Mouse (Mus musculus): Measurements from ENCODE around the gene Rab37.

Rab37 gene

DNA sequence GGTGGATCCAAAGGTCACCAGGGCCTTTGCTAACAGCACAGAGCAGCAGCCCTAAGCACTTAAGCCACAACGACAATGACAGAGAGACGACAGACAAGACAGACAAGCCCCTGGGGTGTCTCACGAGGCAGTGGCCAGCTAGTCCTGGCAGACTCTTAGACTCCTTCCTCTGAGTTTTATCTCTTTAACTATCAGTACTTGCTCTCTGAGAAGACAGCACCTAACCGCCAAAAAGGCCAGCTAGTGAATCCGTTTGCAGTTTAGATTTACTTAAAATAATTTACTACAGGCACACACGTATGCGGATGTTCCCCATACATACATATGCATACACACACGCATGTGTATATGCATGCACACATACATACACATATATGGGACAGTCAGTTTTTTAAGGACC is 106.3 kb downstream of the Rab37 start:
- no peak for DNase-seq (ENCODE audit: low spot score in 2 of 2)

- DNase-seq (ENCODE audit: low spot score in 2 of 2): no peak
Measured at GRCm38 (mm10) chr11:115198932-115199384, 107.7 kb downstream of the Rab37 start.

DNA sequence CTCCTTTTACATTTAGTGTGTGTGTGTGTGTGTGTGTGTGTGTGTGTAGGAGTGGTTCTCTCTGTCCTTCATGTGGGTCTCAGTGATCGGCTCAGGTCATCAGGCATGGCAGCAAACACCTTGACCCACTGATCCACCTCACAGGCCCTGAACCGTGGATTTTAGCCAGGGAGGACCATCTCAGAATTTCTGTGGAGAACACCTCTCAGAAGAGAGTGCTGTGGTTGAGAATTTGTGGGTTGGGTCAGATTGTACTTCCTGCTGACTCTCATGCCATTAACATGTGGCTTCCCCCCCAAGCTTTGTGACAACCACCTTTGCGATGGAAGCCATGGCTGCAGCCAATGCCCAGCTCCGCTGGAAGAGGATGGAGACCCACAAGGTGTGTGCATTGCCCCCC is 109.3 kb downstream of the Rab37 start:
- no peak for DNase-seq (ENCODE audit: low spot score in 2 of 2)

DNA sequence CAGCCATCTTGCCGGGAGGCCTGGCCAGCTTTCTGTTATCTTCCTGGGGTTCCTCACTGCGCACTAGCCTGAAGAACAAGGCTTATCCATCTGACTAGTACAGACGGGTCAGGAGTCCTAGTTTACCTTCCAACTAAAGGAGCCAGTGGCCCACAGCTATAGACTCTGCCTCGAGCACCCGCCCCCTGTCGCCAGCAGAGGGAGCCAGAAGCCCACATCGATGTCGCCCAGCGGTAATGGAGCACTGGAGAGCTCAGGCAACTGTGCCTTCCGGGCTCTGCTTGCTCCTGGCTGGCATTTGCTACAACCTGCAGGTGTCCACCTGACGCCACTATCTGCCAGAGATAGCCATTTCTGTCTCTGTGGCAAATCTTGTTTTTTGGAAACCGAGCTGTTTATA is 111.1 kb downstream of the Rab37 start:
- peak; percentile 54 to 77 for DNase-seq (ENCODE audit: low spot score in 2 of 2)

DNA sequence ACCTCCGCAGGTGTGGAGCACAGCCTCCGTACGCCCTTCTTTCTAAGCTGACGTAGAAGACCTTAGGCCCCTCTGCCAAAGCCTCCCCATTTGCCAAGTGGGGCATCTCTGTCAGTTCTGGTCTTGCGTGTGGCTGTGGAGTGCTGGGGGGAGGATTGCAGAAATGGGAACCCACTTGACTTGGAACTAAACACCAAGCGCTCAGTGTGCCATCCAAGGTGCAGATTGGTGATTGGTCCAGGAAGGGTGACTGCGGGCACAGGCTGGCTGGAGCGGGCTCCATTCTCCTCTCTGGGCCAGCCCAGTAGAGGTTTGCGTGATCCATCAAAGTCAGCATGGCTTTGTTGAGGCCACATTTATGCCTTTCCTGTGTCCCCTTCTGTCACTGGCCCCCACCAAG is 111.5 kb downstream of the Rab37 start:
- DNase-seq (ENCODE audit: low spot score in 2 of 2): no peak

- DNase-seq (ENCODE audit: low spot score in 2 of 2): no peak
Measured at GRCm38 (mm10) chr11:115208126-115208525, 116.9 kb downstream of the Rab37 start.

DNA sequence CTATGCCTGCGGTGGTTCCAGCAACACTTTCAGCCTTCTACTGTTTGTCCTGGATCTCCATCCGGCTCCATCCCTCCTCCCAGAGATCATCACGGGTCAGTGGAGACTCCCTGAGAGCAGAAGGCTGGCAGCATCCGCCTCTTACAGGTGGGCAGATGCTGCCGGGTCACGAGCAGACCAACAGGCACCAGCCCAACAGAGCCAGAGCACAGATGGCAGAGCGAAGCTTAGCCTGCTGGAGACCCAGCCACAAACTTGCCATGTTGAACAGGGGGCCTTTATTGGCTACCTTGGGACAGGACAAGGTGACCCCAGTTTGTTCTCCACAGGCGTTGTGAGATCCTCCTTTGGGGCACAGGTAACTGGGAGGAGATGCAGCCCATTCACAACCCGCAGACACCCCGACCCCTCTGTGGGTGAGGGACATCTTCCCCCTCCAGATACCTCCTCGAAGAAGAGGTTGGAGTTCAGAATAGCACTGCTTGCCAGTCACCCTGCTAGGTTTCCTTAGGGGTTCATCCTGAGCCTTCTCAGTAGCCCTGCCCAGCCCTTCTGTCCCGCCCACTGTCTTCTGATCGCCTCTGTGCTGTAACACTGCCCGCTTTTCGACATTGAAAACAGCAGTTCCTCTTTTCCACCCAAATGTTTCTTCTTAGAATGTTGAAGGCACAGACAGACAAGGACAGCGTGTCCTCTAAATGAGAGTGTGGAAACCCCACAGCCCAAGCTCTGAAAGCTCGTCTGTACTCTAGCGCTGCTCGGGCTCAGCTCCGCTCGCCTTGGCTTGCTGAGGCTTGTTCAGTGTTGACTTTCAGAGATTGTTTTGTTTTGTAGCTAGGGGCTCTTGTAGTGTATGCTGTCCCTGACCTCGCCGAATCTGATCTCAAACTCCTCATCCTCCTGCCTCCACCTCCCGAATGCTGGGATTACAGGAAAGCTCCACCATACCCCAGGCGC is 117.8 kb downstream of the Rab37 start:
- DNase-seq (ENCODE audit: low spot score in 2 of 2): no peak

DNA sequence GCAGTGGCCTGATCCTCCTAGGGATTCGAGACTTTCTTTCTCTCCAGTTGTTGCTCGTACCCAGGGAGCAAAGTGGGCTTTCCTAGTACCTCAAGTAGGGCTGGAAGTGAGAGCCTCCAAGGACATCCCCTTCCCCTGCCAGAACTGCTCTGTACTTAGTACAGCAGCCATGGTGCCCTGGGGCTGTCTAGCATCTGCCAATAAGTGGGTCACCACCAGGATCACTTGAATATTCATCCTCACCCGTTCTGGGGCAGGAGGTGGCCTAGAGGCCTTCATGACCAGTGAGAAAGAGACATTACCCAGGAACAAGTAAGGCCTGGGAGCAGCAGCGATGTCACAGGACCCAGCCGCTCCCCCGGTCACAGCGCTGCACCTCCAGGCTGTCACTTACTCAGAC is 118.7 kb downstream of the Rab37 start:
- DNase-seq (ENCODE audit: low spot score in 2 of 2): no peak
